Mouse (Mus musculus): ENCODE data around the gene Ift140.

The Ift140 gene

GRCm38 (mm10) chr17:25076906-25077305 lies 61.0 kb downstream of the Ift140 start:
- no peak for DNase-seq (ENCODE audit: low read depth, low spot score)

- DNase-seq (ENCODE audit: low read depth, low spot score): no peak
Measured at GRCm38 (mm10) chr17:25077771-25078372, 62.0 kb downstream of the Ift140 start.

- no peak for DNase-seq (ENCODE audit: low read depth, low spot score)
Measured at GRCm38 (mm10) chr17:25080210-25080609, 64.3 kb downstream of the Ift140 start.

- DNase-seq (ENCODE audit: low read depth, low spot score): peak; percentile 63
Measured at GRCm38 (mm10) chr17:25080960-25081381, 65.1 kb downstream of the Ift140 start.

GRCm38 (mm10) chr17:25082081-25082847 lies 66.4 kb downstream of the Ift140 start:
- DNase-seq (ENCODE audit: low read depth, low spot score): no peak

GRCm38 (mm10) chr17:25082887-25083286 lies 67.0 kb downstream of the Ift140 start:
- no peak for DNase-seq (ENCODE audit: low read depth, low spot score)

GRCm38 (mm10) chr17:25083444-25083931 lies 67.6 kb downstream of the Ift140 start, which contains the start of gene Tmem204:
TSS of gene Tmem204 (minus strand) at chr17:25083591.
- DNase-seq (ENCODE audit: low read depth, low spot score): peak; percentile 89

- DNase-seq (ENCODE audit: low read depth, low spot score): peak; percentile 89
Measured at GRCm38 (mm10) chr17:25084835-25085385, 69.0 kb downstream of the Ift140 start.

- DNase-seq (ENCODE audit: low read depth, low spot score): no peak
Measured at GRCm38 (mm10) chr17:25086724-25087123, 70.8 kb downstream of the Ift140 start.

- no peak for DNase-seq (ENCODE audit: low read depth, low spot score)
Measured at GRCm38 (mm10) chr17:25089158-25089557, 73.3 kb downstream of the Ift140 start.

- DNase-seq (ENCODE audit: low read depth, low spot score): no peak
Measured at GRCm38 (mm10) chr17:25090450-25090849, 74.6 kb downstream of the Ift140 start.

GRCm38 (mm10) chr17:25096221-25096620 lies 80.3 kb downstream of the Ift140 start:
- no peak for DNase-seq (ENCODE audit: low read depth, low spot score)

GRCm38 (mm10) chr17:25100052-25100451 lies 84.2 kb downstream of the Ift140 start:
- no peak for DNase-seq (ENCODE audit: low read depth, low spot score)

- DNase-seq (ENCODE audit: low read depth, low spot score): no peak
Measured at GRCm38 (mm10) chr17:25101338-25101737, 85.5 kb downstream of the Ift140 start.

- DNase-seq (ENCODE audit: low read depth, low spot score): no peak
Measured at GRCm38 (mm10) chr17:25107786-25108185, 91.9 kb downstream of the Ift140 start.

GRCm38 (mm10) chr17:25109578-25109977 lies 93.7 kb downstream of the Ift140 start:
- no peak for DNase-seq (ENCODE audit: low read depth, low spot score)

- DNase-seq (ENCODE audit: low read depth, low spot score): no peak
Measured at GRCm38 (mm10) chr17:25110590-25110989, 94.7 kb downstream of the Ift140 start.

GRCm38 (mm10) chr17:25111220-25111619 lies 95.3 kb downstream of the Ift140 start:
- DNase-seq (ENCODE audit: low read depth, low spot score): no peak

GRCm38 (mm10) chr17:25111739-25112422 lies 96.0 kb downstream of the Ift140 start:
- DNase-seq (ENCODE audit: low read depth, low spot score): peak; percentile 71

- DNase-seq (ENCODE audit: low read depth, low spot score): no peak
Measured at GRCm38 (mm10) chr17:25112423-25112810, 96.5 kb downstream of the Ift140 start.

- peak; percentile 51 for DNase-seq (ENCODE audit: low read depth, low spot score)
Measured at GRCm38 (mm10) chr17:25114908-25115645, 99.2 kb downstream of the Ift140 start.

All from skeletal muscle tissue, adult 2 months (tissue).